Mouse (Mus musculus) G1E (cell line): ENCODE data around the gene Bola2. TPM values are rescaled to one million over a fixed set of nuclear protein-coding genes. Genes with fewer than 3 reads are reported as not detected.

Experiments used
- ATAC-seq: 2 replicates; pipeline ENCODE4 v1.8.0; 2016; ENCODE audit warnings: mild to moderate bottlenecking; ENCODE audit not compliant: insufficient number of reproducible peaks, poor library complexity, low FRiP score, severe bottlenecking; ENCODE audit errors: extremely low read depth
- DNase-seq: peaks from one replicate; pipeline ENCODE4 v3.0.0; 2012; ENCODE audit warnings: low spot score
- H3K27me3 ChIP-seq: 2 replicates; pipeline ENCODE4 v1.6.1; 2012; ENCODE audit warnings: mild to moderate bottlenecking, low read length, inconsistent platforms; ENCODE audit not compliant: insufficient read depth
- H3K36me3 ChIP-seq: replicated peaks from 2 replicates; pipeline ENCODE3; 2012; ENCODE audit warnings: mild to moderate bottlenecking, inconsistent platforms
- H3K4me1 ChIP-seq: 2 replicates; pipeline ENCODE4 v1.6.1; 2012; ENCODE audit warnings: low read depth, low read length, inconsistent platforms, mixed read lengths; ENCODE audit not compliant: insufficient read depth
- H3K4me3 ChIP-seq: 2 replicates; pipeline ENCODE4 v1.5.1; 2012; ENCODE audit warnings: low read depth, mild to moderate bottlenecking, inconsistent platforms, low read length, moderate library complexity, mixed read lengths
- H3K9me3 ChIP-seq: replicated peaks from 2 replicates; pipeline ENCODE4 v1.6.1; 2012; ENCODE audit warnings: inconsistent platforms
- CTCF ChIP-seq: IDR thresholded peaks from 2 replicates; pipeline ENCODE4 v1.5.1; 2012; ENCODE audit warnings: low read depth, low read length, inconsistent platforms, mixed read lengths
- GATA1 ChIP-seq: IDR thresholded peaks from 2 replicates; pipeline ENCODE4 v1.6.1; 2012; ENCODE audit warnings: borderline replicate concordance, low read length, inconsistent platforms, mixed read lengths
- GATA2 ChIP-seq: IDR thresholded peaks from 2 replicates; pipeline ENCODE4 v1.6.1; 2012; ENCODE audit warnings: low read depth, low read length, inconsistent platforms, borderline replicate concordance
- POLR2AphosphoS5 ChIP-seq: IDR thresholded peaks from 2 replicates; pipeline ENCODE4 v1.6.1; 2012; ENCODE audit warnings: low read depth, low read length, inconsistent platforms; ENCODE audit not compliant: insufficient replicate concordance
- TAL1 ChIP-seq: conservative IDR thresholded peaks from 2 replicates; pipeline ENCODE4 v1.6.1; 2012; ENCODE audit warnings: low read depth, low read length, inconsistent platforms, mixed read lengths
- polyA plus RNA-seq: library from polyadenylated mRNA; stranded (reverse); fragments of >175 nt; gene quantifications from 2 replicates; pipeline ENCODE4 v1.2.3, GENCODE M21; 2012
- total RNA-seq, 2 experiments: library from RNA; stranded (forward) in 1 of 2; stranded (reverse) in 1 of 2; fragments of 200-1000 nt in 1 of 2; fragments of >200 nt in 1 of 2; fragmentation: Nextera tagmentation in 1 of 2; gene quantifications; 2 replicates each; pipeline ENCODE4 v1.2.3; 2014 to 2017

Gene Bola2
- total and polyA plus RNA-seq, 3 experiments, result 93.8 to 303 (median 117) TPM

DNA sequence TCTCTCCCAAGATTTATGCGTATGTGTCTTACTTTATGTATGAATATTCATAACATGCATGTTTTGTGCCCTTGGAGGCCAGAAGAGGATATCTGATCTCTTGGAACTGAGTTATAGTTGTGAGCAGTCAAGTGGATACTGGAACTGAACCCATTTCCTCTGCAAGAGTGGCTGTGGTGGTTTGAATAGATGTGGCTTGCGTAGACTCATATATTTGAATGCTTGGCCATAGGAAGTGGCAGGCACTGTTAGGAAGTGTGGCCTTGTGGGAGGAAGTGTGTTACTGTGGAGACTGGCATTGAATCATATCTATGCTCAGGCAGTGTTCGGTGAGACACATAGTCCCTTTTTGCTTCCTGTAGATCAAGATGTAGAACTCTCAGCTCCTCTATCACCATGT lies 39.5 kb upstream of the Bola2 start:
- Histone ChIP-seq H3K4me3 (no peak overlapping the region), H3K9me3 (no peaks in the 10 kb centered on the region), H3K27me3 (no peaks in the 10 kb centered on the region), H3K36me3 (peaks cover 41% of the 10 kb centered on the region), H3K4me1 (peaks cover 82% of the 10 kb centered on the region)
- no peak for ATAC-seq
- DNase-seq, result no peak
- TF ChIP-seq GATA1 (no peak), TAL1 (no peak), CTCF (no peak), POLR2AphosphoS5 (no peak), GATA2 (no peak)

- ATAC-seq, result peak; percentile 45; the same call in 1 of the 2 replicates
Measured at GRCm38 (mm10) chr7:126657522-126657921, 37.7 kb upstream of the Bola2 start.

DNA sequence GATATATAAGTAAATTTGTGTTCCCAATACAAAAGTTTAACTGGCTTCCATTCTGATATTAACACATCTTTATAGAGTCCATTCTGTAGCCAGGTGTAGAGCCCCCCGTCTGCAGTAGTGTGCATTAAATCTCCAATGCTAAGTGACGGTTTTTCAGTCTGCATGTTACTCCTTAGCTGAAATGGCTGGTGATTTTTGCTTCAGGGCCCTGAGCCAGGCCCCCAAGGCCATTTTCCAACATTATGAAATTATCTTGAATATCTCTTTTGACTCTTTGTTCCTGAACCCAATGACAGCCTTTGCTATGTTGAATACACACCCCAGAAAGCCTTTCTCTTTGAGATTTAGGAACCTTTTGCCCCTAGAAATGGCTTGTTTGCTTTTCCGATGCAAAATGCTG lies 35.4 kb upstream of the Bola2 start:
- H3K4me1 ChIP-seq, result peaks cover 58% of the 10 kb centered on the region
- ATAC-seq (no peak), DNase-seq (no peak)
- peaks cover 56% of the 10 kb centered on the region for H3K36me3 ChIP-seq
- no peaks in the 10 kb centered on the region for H3K27me3 ChIP-seq
- no peak overlapping the region for H3K4me3 ChIP-seq
- TF ChIP-seq GATA2 (no peak), CTCF (no peak), TAL1 (no peak), POLR2AphosphoS5 (no peak), GATA1 (no peak)
- no peaks in the 10 kb centered on the region for H3K9me3 ChIP-seq

More at GRCm38 (mm10) chr7:126657522-126657921, 37.7 kb upstream of the Bola2 start:
- Histone ChIP-seq H3K36me3 (peaks cover 47% of the 10 kb centered on the region), H3K4me1 (peaks cover 67% of the 10 kb centered on the region), H3K9me3 (no peaks in the 10 kb centered on the region), H3K4me3 (no peak overlapping the region; the same call in 1 of the 2 replicates), H3K27me3 (no peaks in the 10 kb centered on the region)
- no peak for DNase-seq
- TF ChIP-seq CTCF, result no peak
- no peak for TF ChIP-seq POLR2AphosphoS5
- no peak for TF ChIP-seq TAL1
- TF ChIP-seq GATA2, result no peak
- no peak for TF ChIP-seq GATA1

- DNase-seq, result no peak
- Histone ChIP-seq H3K4me3 (no peak overlapping the region), H3K36me3 (peaks cover 80% of the 10 kb centered on the region), H3K4me1 (peaks cover 29% of the 10 kb centered on the region), H3K27me3 (no peaks in the 10 kb centered on the region), H3K9me3 (no peaks in the 10 kb centered on the region)
- ATAC-seq, result no peak
- TF ChIP-seq TAL1 (no peak), GATA2 (no peak), GATA1 (no peak), POLR2AphosphoS5 (no peak), CTCF (no peak)
Measured at GRCm38 (mm10) chr7:126663646-126664045, 31.6 kb upstream of the Bola2 start.

DNA sequence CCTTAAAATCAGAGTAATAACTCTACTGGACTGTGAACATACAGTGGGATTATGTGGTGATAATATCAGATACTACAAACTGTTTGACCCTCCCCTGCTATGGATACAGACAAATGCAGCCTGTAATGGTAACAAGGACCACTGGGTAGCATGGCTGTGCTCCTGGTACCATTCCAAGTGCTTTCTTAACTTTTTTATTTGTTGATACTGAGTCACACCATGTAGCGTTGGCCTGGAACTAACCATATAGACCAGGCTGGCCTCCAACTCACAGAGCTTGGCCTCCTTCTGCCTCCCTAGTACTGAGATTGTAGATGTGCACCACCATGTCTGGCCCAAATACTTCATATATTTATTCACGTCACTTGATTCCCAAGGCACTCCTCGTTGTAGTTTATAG lies 29.9 kb upstream of the Bola2 start:
- ATAC-seq, result no peak
- H3K36me3 ChIP-seq, result peaks cover 90% of the 10 kb centered on the region

GRCm38 (mm10) chr7:126667495-126668090 lies 27.6 kb upstream of the Bola2 start:
- no peak for TF ChIP-seq GATA2
- TF ChIP-seq GATA1, result no peak
- no peak for TF ChIP-seq POLR2AphosphoS5
- no peak for TF ChIP-seq CTCF
- no peak for TF ChIP-seq TAL1
- H3K36me3 ChIP-seq, result peaks cover 97% of the 10 kb centered on the region
- ATAC-seq (no peak), DNase-seq (no peak)
- H3K4me1 ChIP-seq, result peaks cover 19% of the 10 kb centered on the region
- H3K9me3 ChIP-seq, result no peaks in the 10 kb centered on the region
- H3K4me3 ChIP-seq, result no peak overlapping the region
- H3K27me3 ChIP-seq, result no peaks in the 10 kb centered on the region

More for the DNA sequence above, 29.9 kb upstream of the Bola2 start:
- no peaks in the 10 kb centered on the region for H3K9me3 ChIP-seq
- DNase-seq, result no peak
- H3K27me3 ChIP-seq, result no peaks in the 10 kb centered on the region
- no peak for TF ChIP-seq GATA1
- TF ChIP-seq TAL1, result no peak
- TF ChIP-seq CTCF, result no peak
- TF ChIP-seq GATA2, result no peak
- TF ChIP-seq POLR2AphosphoS5, result no peak
- H3K4me1 ChIP-seq, result peaks cover 22% of the 10 kb centered on the region
- H3K4me3 ChIP-seq, result no peak overlapping the region

- Histone ChIP-seq H3K4me1 (peaks cover 14% of the 10 kb centered on the region), H3K9me3 (no peaks in the 10 kb centered on the region), H3K4me3 (no peak overlapping the region), H3K36me3 (peaks cover 97% of the 10 kb centered on the region), H3K27me3 (no peaks in the 10 kb centered on the region)
- TF ChIP-seq CTCF (no peak), GATA2 (no peak), GATA1 (no peak), POLR2AphosphoS5 (no peak), TAL1 (no peak)
- DNase-seq (no peak), ATAC-seq (no peak)
Measured at GRCm38 (mm10) chr7:126668452-126668851, 26.7 kb upstream of the Bola2 start.
